Mouse (Mus musculus) urinary bladder, postnatal 4 days (tissue): ENCODE data around the gene Nvl.

Experiments used
- DNase-seq, 2 experiments: peaks; one replicate each; pipeline ENCODE4 v3.0.0; 2021 to 2022; ENCODE audit warnings: low spot score in 2 of 2

The Nvl gene

GRCm38 (mm10) chr1:181069671-181070070 is 74.3 kb downstream of the Nvl start:
- DNase-seq, result no peak

GRCm38 (mm10) chr1:181068344-181068743 is 75.7 kb downstream of the Nvl start:
- DNase-seq, result no peak

GRCm38 (mm10) chr1:181064648-181065047 is 79.4 kb downstream of the Nvl start:
- DNase-seq, result no peak

GRCm38 (mm10) chr1:181063991-181064390 is 80.0 kb downstream of the Nvl start:
- DNase-seq, result no peak

DNA sequence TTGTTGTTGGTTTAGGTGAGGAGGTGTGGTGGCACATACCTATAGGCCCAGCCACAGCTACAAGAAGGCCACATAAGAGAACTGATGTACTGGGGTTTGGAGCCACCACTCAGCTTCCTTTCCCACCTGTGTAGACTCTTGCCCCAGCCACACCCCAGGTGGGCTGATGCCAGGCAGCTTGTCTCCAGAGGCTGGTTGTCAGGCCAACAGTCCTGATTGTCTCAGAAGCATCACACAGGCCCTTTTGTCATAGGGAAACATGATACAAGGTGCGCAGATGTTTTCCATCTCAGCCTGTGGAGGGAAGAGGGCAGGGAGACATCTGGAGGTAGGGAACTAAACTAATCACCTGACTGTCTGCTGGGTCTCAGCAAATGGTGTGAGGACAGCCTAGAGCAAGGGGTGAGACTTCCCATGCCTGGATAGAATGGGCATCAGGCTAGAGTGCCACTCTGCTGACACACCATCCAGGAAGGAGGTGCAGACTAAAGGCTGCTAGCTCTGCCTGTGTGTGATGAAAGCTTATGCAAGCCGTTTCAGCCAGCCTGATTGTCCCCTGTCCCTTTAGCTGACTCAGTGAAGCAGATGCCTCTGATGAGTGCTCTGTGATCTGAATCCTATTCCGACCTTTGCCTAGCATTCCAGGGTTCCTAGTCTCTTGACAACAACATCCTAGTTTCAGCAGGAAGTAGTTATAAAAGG is 82.1 kb downstream of the Nvl start:
- DNase-seq, result no peak

DNA sequence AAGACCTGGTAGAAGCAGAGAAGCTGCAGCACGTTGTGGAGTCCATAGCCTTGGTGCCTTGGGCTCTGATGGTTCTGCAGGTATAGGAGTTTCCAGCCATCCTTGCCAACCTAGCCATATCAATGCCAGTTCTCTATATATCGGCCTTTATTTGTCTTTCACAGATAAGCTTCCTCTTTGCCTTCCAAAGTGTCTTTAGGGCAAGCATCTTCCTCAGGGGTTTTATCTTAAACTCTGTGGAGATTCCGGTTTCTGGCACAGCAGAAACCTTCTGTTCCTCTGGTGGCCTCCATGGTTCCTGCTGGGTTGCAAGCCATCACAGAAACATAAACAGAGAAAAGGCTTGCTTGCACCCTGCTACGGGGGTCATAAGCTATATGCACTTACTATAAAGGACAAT is 91.1 kb downstream of the Nvl start:
- DNase-seq, result no peak

GRCm38 (mm10) chr1:181050937-181051336 is 93.1 kb downstream of the Nvl start, which contains the start of gene 9130409I23Rik:
TSS of gene 9130409I23Rik (plus strand) at chr1:181051237.
- no peak for DNase-seq

DNA sequence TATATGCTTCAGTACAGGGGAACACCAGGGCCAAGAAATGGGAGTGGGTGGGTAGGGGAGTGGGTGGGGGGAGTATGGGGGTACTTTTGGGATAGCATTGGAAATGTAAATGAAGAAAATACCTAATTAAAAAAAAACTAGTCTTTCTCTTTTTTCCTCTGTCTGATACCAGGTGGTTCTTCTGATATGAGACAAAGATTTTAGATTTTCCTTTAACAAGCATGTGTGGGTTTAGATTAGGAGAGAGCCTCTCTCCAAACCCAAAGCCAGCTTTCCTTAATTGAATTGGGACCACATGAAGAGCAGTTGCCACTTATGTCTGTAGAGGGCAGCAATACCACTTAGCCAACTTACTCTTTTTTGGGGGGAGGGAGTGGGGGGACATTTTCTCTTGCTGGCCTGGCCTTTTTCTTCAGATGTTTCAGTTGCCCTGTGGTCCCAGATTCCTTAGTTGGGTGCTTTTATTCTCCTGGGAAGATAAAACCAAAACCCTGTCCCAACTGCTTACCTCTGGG is 94.6 kb downstream of the Nvl start:
- no peak for DNase-seq

DNA sequence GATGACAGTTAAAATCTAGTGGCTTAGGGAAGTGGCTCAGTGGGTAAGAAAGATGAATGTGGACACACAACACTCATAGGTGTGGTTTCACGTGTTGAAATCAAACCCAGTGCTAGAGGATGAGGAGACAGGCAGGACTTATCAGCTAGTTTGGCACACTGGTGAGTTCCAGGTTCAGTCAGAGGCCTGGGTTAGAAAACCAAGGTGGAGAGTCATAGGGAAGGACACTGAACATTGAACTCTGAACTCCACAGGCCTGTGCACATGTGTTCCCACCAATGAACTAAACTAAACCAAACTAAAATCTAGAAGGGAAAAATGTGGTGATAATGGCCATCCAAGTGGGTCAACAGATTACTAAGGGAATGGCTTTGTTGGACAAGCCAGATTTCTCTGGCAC is 96.5 kb downstream of the Nvl start:
- no peak for DNase-seq

GRCm38 (mm10) chr1:181039652-181040051 is 104.4 kb downstream of the Nvl start:
- no peak for DNase-seq

DNA sequence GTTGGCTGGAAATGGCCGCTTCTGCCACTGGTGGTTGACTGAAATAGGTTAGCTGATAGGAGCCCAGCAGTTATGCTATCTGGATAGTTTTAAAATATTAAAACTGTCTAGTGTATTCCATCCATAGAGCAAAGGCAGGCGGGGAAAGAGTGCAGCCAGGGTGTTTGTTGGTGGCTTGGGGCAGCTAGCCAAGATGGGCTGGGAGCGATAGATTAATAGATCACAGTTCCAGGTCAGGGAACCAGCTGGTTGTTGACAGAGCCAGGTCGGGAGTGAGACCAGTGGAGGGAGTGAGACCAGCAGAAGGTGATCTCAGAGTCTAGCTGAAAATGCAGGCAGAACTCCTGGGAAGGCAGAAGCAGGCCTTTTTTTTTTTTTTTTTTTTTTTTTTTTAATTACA is 106.4 kb downstream of the Nvl start:
- no peak for DNase-seq
